Mouse (Mus musculus) cerebellum, postnatal 10 days (tissue): Measurements from ENCODE around the gene Jarid2.
"Not testable (repeated sequence)": the region's sequence is repeated elsewhere in the genome, so short reads cannot be mapped to it uniquely, and the experiment has no call there.

Experiments
- DNase-seq, 2 experiments: peaks; one replicate each; pipeline ENCODE4 v3.0.0; 2021; ENCODE audit warnings: mixed read lengths in 2 of 2

Gene Jarid2

GRCm38 (mm10) chr13:44729424-44729971 is at the start of gene Jarid2:
Gene Jarid2, plus strand, starts transcription at chr13:44729474.
- peak; percentile 70 to 75 for DNase-seq

DNA sequence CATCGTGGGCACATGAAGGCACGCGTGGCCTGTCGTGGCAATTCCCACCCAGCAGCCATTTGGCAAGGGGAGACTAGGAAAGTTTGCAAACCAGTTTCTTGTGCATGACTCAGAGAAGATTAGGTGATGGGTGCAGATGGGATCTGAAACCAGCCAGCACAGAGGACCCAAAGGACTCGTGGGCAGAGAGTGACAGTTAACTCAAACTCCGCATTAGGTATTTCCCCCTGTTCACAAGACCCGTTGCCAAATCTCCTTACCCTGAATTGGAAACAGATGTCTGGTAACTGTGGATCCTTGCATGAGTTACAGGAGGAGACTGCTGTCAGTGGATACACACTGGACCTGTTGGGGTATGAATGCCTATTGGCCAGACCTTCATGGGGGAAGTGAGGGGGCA is 48.2 kb upstream of the Jarid2 start:
- peak in 1 of 2 experiments; percentile 13 for DNase-seq

- DNase-seq: no peak
These were observed 41.1 kb upstream of the Jarid2 start for GRCm38 (mm10) chr13:44688140-44688539.

DNA sequence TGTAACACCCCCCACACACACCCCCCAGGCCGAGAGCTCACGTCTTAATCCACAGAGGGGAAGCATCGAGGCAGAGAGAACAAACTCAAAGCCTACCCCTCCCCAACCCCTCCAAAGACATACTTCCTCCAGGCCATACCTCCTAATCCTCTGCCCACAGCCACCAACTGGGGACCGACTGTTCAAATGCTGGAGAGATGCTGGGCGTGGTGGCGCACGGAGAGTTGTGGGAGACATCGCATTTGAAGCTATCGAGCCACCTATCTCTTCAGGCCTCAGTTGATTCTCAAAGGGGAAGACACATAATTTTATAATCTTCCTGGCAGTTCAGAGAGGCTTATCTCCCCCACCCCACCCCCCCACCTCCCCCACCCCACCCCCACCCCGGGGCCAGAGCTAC is 31.6 kb upstream of the Jarid2 start:
- no peak for DNase-seq

DNA sequence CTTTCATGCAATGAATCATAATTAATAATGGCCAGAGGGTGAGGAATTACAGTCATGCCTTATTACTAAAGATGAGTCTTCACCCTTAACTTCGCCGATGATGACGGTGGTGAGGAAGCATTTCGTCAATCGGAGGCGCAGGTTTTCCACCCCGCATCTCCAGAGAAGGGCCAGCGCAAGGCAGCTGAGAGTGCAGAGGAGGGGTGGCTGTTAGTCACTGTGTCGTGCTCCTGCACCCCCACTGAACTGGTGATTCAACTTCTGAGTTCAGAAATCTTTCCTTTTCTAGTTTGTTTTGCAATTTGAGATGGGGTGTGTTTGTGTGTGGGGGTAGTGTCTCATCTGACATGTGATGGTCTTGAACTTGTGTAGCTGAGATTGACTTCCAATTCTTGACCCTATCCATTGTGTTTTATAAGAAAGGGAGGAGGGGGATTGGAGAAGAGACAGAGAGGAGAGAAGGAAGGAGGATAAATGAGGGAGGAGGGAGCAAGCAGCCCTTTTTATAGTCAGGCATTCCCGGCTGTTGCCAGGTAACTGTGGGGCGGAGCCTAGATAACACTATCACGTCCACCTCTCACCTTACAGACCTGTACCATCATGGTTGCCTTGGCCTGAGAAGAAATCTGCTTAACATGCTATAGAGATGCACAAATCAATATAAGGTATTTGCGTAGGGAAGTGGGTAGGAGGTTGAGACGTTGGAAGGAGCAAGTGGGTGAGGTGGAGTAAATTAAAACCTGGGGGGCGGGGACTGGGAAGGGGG is 25.1 kb upstream of the Jarid2 start:
- DNase-seq: no peak

- DNase-seq: no peak
These were observed 24.1 kb upstream of the Jarid2 start for GRCm38 (mm10) chr13:44705031-44705742.

DNA sequence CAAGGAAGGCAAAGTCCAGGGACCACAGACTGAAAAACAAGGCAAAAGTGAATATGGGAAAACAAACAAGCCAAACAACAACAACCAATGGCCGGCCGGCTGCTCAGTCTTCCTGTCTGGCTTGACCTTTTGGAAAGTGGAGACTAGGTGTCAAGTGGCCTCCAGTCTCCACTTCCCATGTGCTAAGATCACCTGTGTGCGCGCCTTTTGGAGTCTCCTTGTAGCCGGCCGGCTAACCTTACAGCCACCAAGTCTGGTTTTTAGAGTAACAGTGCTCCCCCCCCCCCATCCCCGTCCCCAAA is 23.6 kb upstream of the Jarid2 start:
- no peak for DNase-seq

DNA sequence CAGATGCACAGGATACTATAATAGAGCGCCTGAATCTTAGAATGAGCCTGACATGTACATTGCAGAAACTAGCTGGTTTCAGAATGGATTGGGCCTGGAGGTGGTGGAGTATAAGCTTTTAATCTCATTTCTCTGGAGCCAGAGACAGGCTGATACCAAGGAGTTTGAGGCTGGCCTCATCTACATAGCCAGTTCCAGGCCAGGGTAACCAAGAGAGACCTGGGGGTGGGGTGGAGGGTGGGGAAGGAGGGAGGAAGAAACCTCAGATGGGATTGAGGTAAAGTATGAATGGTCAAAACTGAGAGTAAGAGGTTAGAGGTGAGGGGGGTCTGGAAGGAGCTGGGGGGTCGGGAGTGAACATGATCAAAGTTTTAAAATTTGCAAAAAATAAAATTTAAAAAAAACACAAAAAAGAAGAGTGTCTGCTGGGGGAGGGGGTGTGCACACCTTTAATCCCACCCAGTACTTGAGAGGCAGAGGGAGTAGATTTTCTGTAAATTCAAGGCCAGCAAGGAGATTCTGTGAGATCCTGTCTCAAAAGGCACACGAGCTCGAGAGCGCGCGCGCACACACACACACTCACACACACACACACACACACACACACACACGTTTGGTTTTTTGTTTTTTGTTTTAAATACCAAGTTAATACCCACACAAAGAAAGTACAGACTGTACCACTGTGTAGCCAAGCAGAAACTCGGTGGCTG is 22.9 kb upstream of the Jarid2 start:
- DNase-seq: no peak

DNA sequence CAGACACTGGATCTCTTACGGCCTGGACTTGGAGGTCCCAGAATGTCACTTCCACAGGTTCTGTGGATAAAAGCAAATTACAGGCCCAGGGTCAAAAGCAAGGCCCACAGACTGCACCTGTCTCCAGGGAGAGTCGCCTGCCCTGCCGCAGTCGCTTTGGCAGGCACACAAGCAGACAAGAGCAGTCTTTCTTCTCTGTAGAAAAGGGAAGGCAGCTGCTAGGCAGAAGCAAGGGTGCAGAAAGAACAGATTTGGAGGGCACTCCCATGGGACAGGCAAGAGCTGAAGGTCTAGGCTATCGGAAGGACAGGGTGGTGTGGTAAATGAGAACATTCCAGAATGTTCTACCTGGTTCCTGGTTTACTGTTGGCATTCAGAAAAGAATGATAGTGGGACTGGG is 22.1 kb upstream of the Jarid2 start:
- peak; percentile 16 to 37 for DNase-seq

- peak in 1 of 2 experiments; percentile 10 for DNase-seq
These were observed 20.8 kb upstream of the Jarid2 start for GRCm38 (mm10) chr13:44708336-44709017.

GRCm38 (mm10) chr13:44709747-44710480 is 19.4 kb upstream of the Jarid2 start:
- no peak for DNase-seq

DNA sequence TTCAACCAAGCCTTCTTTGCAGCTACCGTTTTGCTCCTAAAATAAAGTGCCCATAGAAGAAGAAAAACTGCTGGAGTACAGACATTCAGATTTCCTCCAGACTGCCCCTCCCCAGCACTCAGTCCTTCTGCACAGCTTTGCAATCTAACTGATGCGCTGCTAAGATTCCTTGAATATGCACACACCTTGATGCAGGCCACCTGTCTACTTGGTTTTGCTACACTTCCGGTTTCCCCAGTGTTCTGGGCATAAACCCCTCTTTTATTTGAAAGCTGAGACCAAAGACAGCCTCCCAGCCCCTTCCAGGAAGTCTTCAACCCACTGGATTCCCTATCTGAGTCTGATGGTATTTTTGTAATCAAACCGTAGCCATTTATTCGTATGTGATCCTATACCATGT is 18.2 kb upstream of the Jarid2 start:
- DNase-seq: no peak

GRCm38 (mm10) chr13:44711882-44712281 is 17.4 kb upstream of the Jarid2 start:
- DNase-seq: no peak

DNA sequence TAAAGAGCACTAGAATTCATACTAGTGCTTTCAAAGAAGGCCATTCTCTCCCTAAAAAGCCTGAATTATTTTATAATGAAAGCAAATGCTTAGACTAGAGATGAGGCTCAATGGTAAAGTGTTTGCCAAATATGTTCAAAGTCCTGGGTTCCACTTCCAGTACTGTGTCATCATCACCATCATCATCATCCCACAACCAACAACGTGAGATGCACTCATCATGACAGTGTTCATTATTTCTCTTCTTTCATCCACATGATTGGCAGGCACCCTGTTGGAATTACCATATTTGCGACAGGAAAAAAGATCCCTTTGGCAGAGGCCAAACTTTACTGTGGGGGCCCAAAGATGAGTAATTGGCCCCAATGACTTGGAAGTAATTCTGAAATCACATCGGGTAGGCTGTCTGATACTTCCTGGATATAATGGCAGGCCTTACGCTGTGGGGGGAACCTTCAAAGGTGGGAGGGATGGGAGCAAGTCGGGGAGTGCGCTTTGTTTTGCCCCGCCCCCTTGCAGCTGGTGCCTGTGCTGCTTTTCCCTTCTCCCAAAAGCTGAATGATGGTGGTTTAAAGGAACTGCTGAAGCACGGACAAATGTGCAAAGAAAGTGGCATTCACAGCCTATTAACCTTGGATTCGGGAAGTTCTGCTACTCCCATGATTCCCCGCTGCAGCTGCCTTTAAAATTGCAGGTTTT is 13.9 kb upstream of the Jarid2 start:
- DNase-seq: peak in 1 of 2 experiments; percentile 49

- DNase-seq: no peak
These were observed 11.4 kb upstream of the Jarid2 start for GRCm38 (mm10) chr13:44717838-44718237.

DNA sequence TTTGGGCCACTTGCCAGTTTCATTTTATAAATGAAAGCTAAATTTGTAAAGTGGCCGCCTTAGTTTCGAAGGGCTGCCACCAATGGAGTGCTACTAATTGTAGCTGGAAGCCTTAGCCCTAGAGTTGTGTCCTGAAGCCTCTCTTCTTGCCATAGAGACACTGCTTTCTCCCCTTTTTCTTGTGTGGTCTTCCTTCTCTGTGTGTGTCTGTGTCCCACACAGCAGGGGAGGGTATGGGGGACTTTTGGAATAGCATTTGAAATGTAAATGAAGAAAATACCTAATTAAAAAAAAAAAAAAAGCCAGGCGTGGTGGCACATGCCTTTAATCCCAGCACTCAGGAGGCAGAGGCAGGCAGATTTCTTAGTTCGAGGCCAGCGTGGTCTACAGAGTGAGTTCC is 10.8 kb upstream of the Jarid2 start:
- DNase-seq: not testable (repeated sequence)

- no peak for DNase-seq
These were observed 9.2 kb upstream of the Jarid2 start for GRCm38 (mm10) chr13:44720094-44720493.

- DNase-seq: no peak
These were observed 7.3 kb upstream of the Jarid2 start for GRCm38 (mm10) chr13:44721891-44722547.

GRCm38 (mm10) chr13:44723522-44723921 is 5.8 kb upstream of the Jarid2 start:
- DNase-seq: not testable (repeated sequence)

DNA sequence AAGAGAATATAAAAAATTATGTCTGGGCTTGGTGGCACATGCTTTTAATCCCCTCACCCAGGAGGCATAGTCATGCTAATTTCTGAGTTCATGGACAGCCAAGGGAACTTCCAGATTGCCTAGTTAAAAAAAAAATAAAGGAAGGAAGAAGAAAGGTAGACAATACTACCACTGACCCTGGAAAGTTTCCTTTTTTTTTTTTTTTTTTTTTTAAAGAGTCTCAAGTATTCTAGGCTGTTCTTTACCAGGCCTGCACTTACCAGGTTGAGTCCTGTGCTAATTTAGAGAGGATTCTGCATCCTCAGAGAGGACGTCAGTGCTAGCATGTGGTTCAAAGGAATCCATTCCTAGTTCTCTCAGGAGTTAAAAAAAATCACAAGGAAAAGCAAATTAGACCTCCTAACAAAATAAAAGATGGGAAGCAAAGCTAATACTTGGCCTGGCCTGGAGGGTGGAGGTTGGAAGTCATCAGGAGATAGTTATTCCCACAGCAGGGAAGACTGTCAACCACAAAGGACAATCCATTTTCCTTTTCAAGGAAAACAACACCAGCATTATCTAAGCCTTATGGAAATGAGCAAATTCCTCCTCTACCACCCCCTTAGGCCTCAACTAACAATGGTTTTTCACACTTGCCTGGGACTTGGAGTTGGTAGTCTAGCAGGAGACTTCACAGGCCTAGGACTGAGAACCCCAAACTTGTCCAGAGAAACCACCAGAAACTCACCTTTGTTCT is 961 bp upstream of the Jarid2 start:
- DNase-seq: no peak
